Mouse (Mus musculus) megakaryocyte, adult 5-6 weeks (primary cell): Measurements from ENCODE around the gene Larp1. TPM values are rescaled to one million over a fixed set of nuclear protein-coding genes. Genes with fewer than 3 reads are reported as not detected.
"Not testable (repeated sequence)": the region's sequence is repeated elsewhere in the genome, so short reads cannot be mapped to it uniquely, and the experiment has no call there.

Experiments used
- ATAC-seq: 2 replicates; pipeline ENCODE4 v1.8.0; 2016; ENCODE audit warnings: mild to moderate bottlenecking, inconsistent platforms; ENCODE audit not compliant: poor library complexity, severe bottlenecking
- total RNA-seq, 2 experiments: library from RNA; stranded (forward) in 1 of 2; stranded (reverse) in 1 of 2; fragments of 153-499, 151-499 nt in 1 of 2; fragments of 221-1000, 200-1000 nt in 1 of 2; gene quantifications; 2 replicates each; pipeline versions ENCODE4 v1.2.3 to v1.2.4; 2015 to 2017

Gene Larp1
- total RNA-seq, 2 experiments from 2014 or later, result 29.8 to 62.3 TPM

DNA sequence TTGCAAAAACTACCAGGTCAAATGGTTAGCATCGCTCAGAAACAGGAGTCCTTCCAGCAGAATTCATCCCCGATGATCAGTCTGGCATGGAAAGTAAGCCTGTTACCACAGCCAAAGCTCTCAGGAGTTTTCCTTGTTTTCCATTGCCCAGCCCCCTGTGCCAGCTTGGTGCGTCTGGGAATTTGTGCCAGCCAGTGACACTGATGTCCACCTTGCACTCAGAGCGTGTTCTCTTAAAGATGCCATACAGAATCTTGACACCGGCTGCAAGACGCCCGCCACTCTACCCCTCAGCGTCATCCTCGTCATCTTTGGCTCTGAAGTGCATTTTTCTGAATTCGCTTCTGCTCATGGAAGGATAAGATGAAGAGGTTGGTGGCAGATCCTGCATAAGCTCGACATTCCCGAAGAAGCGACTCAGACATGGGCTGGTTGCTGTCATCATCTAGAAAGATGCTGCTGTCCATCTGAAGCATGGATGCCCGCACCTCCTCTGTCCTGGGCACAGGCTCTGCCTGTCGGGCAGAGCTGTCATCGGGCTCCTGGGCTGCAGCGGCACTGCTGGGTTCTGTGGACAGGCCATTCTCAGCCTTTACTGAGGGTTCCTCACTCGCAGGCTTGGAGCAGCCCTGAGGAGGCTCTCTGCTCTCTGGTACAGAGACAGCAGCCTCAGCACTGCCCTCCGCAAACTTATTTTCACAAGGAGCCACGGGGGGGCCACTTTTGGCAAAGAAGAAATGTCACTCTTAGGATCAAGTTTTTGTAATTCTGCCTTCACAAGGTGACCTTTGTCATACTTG is 88.2 kb downstream of the Larp1 start:
- no peak for ATAC-seq

DNA sequence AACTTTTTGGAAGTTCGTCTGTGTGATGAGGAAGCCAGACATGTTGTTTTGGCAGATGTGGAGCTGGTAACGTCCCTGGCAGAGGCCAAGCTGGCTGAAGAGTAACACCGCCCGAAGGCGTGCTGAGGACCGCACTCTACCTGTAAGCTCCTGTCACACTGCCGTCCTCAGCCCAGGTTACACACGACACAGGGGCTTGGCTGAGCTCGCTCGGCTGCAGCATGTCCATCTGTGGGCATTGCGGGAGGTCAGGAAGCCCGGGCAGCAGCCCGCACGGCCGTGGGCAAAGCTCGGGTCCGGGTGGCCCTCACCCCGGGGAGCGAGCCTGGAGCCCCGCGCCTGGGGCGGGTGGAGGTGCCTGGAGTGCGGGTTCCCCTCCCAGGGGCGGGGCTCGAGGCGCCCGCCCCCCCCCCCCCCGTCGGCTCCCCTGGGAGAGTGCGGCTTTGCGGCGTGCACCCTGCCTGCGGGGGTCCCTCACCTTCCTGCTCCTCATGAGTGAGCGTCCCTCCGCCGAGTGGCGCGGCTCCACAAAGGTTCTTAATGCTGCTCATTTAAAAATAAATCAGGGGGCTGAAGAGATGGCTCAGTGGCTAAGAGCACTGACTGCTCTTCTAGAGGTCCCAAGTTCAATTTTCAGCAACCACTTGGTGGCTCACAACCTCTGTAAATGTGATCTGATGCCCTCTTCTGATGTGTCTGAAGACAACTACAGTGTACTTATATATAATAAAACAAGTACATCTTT is 88.9 kb downstream of the Larp1 start:
- peak; percentile 51 for ATAC-seq

DNA sequence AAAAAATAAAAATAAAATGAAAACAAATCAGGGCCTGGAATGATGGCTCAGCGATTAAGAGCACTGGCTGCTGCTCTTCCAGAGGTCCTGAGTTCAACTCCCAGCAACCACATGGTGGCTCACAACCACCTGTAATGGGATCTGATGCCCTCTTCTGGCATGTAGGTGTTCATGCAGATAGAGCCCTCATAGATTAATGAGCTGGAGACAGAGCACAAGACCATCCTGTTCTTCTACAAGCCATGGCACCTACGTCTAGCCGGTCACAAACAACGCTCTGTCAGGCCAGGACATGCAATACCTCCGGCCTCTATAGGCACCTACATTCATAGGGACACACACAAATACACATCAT is 89.5 kb downstream of the Larp1 start:
- ATAC-seq, result not testable (repeated sequence)

DNA sequence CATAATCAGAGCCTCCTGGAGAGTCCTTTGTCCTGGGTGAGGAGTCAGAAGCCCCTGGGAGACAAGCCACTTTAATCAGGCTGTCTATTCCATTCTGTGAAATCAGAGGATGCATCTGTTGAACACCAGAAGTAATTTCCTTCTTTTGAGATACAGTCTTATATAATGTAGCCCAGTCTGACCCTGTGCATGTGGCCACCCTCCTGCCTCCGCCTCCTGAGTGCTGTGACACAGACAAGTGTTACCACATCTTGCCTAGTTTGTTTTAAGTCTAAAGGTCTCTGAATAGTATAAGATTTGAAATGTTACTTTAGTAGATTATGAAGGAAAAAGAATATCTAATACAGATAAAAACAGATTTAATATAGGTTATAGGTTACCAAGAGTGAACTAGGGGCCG is 91.1 kb downstream of the Larp1 start:
- no peak for ATAC-seq

DNA sequence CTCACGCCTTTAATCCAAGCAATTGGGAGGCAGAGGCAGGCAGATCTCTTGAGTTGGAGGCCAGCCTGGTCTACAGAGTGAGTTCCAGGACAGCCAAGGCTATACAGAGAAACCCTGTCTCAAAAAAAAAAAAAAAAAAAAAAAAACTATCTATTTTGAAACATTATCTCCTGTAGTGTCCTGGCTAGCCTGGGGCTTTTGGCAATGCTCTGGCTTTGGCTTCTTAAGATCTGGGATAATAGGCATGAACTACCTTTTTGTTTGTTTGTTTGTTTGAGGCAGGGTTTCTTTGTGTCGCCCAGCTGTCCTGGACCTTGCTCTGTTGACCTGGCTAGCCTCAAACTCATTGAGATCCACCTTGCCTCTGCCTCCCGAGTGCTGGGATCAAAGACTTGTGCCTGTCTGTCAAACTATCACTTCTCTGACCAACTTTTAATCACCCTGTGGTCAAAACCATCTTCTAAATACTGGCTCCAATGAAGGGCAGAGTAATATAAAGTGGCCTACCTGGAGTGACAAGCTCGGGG is 92.4 kb downstream of the Larp1 start:
- ATAC-seq, result no peak

DNA sequence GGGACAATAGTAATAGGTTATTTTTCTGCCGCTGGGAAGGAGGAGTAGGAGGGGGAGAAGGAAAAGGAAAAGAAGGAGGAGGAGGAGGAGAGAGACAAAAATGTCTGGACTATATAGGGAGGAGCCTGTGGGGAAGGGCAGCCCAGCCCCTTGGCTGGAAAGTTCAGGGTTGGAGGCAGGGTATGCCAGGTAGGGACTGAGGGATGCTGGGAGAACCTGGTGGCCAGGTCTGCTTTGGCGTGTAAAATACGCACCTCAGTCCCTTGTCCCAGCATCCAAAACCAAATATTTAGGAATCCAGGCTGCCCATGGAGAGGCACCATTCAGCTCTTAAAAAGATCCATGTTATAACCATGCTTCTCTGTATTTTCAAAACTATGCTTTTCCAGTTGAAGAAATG is 93.3 kb downstream of the Larp1 start:
- ATAC-seq, result no peak

DNA sequence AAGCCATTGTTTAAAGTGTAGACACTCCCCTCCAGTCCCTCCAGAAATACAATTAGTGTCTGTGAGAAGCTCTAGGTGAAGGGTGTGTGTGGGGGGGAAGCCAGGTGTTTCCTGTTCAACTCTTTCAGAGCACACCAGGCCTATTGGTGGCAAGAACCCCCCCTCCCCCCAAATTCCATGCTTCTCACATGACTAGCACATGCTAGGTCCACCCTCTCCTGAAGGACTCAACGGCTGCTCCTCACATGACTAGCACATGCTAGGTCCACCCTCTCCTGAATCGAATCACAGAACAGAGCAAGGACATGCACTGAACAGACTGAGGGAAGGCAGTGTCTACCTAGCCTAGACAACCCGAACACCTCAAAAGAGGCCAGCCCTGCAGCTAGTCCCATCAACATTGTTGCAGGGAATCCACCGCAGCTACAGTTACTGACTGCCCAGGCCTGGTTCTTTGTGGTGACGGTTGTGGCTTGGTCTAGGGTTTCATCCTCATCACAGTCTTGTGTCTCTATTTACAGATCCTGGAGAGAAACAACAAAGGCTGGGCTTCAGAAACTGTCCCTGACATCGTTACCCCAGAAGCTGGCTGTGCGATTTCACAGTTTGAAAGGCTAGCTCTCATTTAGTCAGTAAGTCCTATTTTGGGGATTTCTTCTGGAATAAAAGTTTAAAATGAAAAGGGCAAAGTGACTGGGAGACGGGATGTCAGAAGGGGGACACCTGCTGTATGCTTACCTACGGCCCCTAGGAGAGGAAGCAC is 93.9 kb downstream of the Larp1 start:
- no peak for ATAC-seq

DNA sequence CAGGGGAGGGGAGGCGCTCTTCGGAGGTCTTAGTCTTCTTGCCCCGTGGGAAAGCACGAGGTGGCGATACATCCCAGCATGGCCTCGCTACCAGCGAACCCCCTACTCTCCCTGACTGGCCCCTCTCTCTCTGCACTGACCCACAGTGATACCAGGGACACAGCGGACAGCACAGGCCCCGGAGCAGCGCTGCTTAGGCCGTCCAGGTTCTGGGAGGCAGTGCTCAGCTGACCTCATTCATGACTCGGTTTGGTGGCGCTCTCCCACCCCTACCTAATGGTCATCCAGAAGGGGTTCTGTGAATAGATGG is 94.4 kb downstream of the Larp1 start:
- no peak for ATAC-seq

DNA sequence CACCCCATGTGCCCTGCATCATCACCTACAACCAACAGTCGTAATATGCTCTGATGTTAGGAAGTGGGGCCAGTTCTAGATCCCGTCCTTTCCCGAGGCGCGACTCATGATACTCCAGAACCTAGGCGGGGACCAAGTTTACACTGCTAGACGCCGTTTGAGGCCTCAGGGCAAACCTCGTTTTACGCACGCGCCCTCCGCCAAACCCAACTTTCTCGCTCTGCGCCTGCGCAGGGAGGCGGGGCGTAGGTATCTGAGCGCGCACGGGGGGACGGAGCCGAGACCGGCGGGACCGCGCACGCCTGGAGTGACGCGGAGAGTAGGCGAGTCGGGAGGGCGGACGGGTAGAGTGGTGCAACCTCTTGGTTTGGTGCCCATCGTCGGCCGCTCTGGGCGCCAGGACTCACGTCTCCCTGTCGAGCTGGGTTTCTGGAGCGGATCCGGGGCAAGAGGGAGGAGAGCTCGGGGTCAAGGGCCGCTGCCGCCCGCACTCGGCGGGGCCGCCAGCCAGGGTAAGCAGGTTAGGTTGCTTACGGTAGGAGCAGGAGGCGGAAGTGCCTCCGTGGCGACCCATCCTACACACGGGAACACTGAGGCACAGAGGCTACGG is 94.9 kb downstream of the Larp1 start, which contains the start of gene Cnot8:
Gene Cnot8 (plus strand): TSS at position 457 of the 610 bp plus-strand sequence.
- peak; percentile 94 for ATAC-seq

DNA sequence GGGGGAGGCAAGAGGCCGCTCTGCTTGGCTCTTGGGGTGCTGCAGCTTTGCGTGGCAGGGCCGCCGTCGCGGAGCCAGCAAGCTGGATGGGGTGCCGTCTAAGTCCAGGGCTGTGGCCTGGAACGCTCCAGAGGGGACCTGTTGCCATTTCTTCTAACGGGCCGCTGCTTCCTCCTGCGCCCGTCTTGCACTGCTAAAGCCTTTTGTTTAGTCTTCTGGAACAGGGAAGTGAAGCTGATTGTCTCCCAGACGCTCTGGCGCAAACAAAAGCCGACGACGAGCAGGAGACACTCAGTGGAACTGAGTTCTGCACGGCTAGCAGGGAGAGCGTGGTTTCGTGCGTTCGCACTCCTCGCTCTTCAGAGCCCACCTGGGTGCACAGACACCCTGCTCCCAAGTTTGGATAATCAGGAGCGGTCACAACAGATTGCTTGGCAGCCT is 95.5 kb downstream of the Larp1 start:
- ATAC-seq, result peak; percentile 72

DNA sequence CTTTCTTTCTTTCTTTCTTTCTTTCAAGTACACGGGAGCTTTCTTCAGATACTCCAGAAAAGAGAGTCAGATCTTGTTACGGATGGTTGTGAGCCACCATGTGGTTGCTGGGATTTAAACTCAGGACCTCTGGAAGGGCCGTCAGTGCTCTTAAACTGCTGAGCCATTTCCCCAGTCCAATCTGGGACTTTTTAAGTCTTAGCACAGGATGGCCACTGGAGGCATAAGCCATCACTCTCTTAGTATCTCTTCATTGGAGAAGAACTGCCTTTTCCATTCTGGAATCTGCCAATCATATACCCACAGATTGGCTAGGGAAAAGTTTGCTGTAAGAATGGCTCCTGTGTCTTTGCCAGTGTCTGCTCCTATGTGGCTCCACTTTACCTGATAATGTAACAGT is 98.1 kb downstream of the Larp1 start:
- no peak for ATAC-seq

DNA sequence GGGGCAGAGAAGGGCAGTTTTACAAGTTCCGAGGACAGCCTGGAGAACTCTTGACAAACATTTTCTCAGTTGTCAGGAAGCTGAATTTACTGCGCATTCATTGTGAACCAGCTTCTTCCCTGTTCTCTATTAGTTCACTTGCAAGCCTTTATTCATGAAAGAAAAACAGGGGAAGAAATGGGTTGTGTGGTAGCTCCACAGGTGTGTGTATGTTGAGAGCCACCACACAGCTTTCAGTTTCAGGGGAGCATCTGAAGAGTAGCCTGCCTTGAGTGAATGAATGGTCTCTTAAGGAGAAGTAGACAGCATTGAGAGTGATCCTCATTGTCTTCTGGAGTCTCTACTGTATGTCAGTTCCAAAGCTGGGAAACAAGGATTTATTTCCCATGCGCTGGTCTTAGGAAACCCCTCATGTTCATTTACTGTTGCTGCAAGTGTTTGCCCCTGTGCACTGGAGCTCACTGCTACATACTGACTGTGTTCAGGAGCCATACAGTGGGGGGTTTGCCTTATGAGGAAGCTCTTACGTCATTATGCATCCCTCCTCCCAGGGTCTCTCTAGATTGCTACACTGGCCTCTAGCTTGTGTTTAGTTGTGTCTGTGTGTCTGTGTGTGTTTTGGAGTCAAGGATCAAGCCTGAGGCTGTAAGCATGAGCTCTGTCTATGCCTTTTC is 98.9 kb downstream of the Larp1 start:
- no peak for ATAC-seq

Other genes with a start within 250 kb of the Larp1 start
- gene Sap30l, start 207.4 kb upstream of the Larp1 start, total RNA-seq (2015), result 23.2 and 25.0 TPM in 2 replicates
- gene Sap30l, start 207.4 kb upstream of the Larp1 start, total RNA-seq (2017), result 17.1 and 18.6 TPM in 2 replicates
- gene Hand1, start 176.2 kb upstream of the Larp1 start, total RNA-seq (2015), result not detected in 2 replicates
- gene Hand1, start 176.2 kb upstream of the Larp1 start, total RNA-seq (2017), result not detected in 2 replicates
- not detected in 2 replicates for gene Gm12248, start 84.1 kb downstream of the Larp1 start, total RNA-seq (2015)
- gene Gm12248, start 84.1 kb downstream of the Larp1 start, total RNA-seq (2017), result not detected in 2 replicates
- gene Cnot8, start 95.1 kb downstream of the Larp1 start, total RNA-seq (2015), result 57.4 and 62.3 TPM in 2 replicates
- 86.3 and 88.8 TPM in 2 replicates for gene Cnot8, start 95.1 kb downstream of the Larp1 start, total RNA-seq (2017)
- 3.4 and 7.3 TPM in 2 replicates for gene Gemin5, start 159.5 kb downstream of the Larp1 start, total RNA-seq (2015)
- gene Gemin5, start 159.5 kb downstream of the Larp1 start, total RNA-seq (2017), result 7.4 and 7.8 TPM in 2 replicates
- 45.0 and 47.8 TPM in 2 replicates for gene Mrpl22, start 162.6 kb downstream of the Larp1 start, total RNA-seq (2015)
- gene Mrpl22, start 162.6 kb downstream of the Larp1 start, total RNA-seq (2017), result 29.6 and 31.8 TPM in 2 replicates
- 21.0 and 23.8 TPM in 2 replicates for gene Igtp, start 190.5 kb downstream of the Larp1 start, total RNA-seq (2015)
- gene Igtp, start 190.5 kb downstream of the Larp1 start, total RNA-seq (2017), result 14.0 and 16.0 TPM in 2 replicates
- 19.7 and 23.3 TPM in 2 replicates for gene Irgm2, start 190.6 kb downstream of the Larp1 start, total RNA-seq (2015)
- gene Irgm2, start 190.6 kb downstream of the Larp1 start, total RNA-seq (2017), result 18.2 and 18.7 TPM in 2 replicates